Mouse (Mus musculus) olfactory bulb, adult 2 months (tissue): ENCODE results near the gene Mcam. TPM values are rescaled to one million over a fixed set of nuclear protein-coding genes. Genes with fewer than 3 reads are reported as not detected.
A peak's percentile ranks its signal among the peaks of the same experiment; 100 is the strongest.

Experiments
- H3K27ac ChIP-seq: fragments of 200-500 bp; 2 replicates; pipeline ENCODE4 v1.5.1; 2012; ENCODE audit warnings: low read depth, low read length; ENCODE audit not compliant: insufficient read depth
- H3K4me1 ChIP-seq: fragments of 200-500 bp; 2 replicates; pipeline ENCODE4 v1.6.1; 2012; ENCODE audit warnings: low read length; ENCODE audit not compliant: control insufficient read depth, insufficient read depth
- H3K4me3 ChIP-seq: fragments of 200-500 bp; 2 replicates; pipeline ENCODE4 v1.5.1; 2012; ENCODE audit warnings: mild to moderate bottlenecking, low read depth, low read length, moderate library complexity; ENCODE audit not compliant: insufficient read depth
- CTCF ChIP-seq: fragments of 200-500 bp; IDR thresholded peaks from 2 replicates; pipeline ENCODE4 v1.5.1; 2012; ENCODE audit warnings: low read depth, mild to moderate bottlenecking, low read length, moderate library complexity; ENCODE audit not compliant: insufficient read depth
- POLR2A ChIP-seq: fragments of 200-500 bp; IDR thresholded peaks from 2 replicates; pipeline ENCODE4 v1.6.1; 2012; ENCODE audit warnings: mild to moderate bottlenecking, low read depth, low read length, moderate library complexity; ENCODE audit not compliant: insufficient read depth
- WGBS: fragments of 180-500 bp; shearing (Covaris S2); methylation state at CpG from one replicate; pipeline ENCODE4 v1.1.7; 2018; 5-methylcytosine and 5-hydroxymethylcytosine counted together
- polyA plus RNA-seq: library from polyadenylated mRNA; stranded (reverse); fragments of >200 nt; gene quantifications from 2 replicates; pipeline ENCODE4 v1.2.4, GENCODE M21; 2012; ENCODE audit warnings: low replicate concordance; ENCODE audit not compliant: missing spikeins, insufficient read depth, insufficient read length

Mcam gene
- polyA plus RNA-seq, 1 experiment = not detected

- Histone ChIP-seq H3K4me3 (no peak overlapping the region), H3K27ac (no peak overlapping the region), H3K4me1 (0 out of 2 replicates have a peak, but pooled peaks cover 2% of the 10 kb centered on the region)
- 62% methylated on average over 5 of the region's 5 CpGs for WGBS
- TF ChIP-seq CTCF (no peak), POLR2A (no peak)
Observed at GRCm38 (mm10) chr9:44181537-44181936, 47.3 kb downstream of the Mcam start.

- no peak overlapping the region for H3K4me3 ChIP-seq
- H3K4me1 ChIP-seq = 0 out of 2 replicates have a peak, but pooled peaks cover 2% of the 10 kb centered on the region
- 94% methylated on average over 3 of the region's 3 CpGs for WGBS
- H3K27ac ChIP-seq = no peak overlapping the region
- TF ChIP-seq POLR2A (no peak), CTCF (no peak)
Observed at GRCm38 (mm10) chr9:44182260-44182659, 48.0 kb downstream of the Mcam start.

- Histone ChIP-seq H3K27ac (0 out of 2 replicates have a peak overlapping the region, but pooled peaks have one; percentile 0), H3K4me1 (peaks cover 5% of the 10 kb centered on the region), H3K4me3 (no peak overlapping the region)
- no peak for TF ChIP-seq CTCF
- TF ChIP-seq POLR2A = no peak
- WGBS = 15% methylated on average over 12 of the region's 12 CpGs
Observed at GRCm38 (mm10) chr9:44188223-44188622, 54.0 kb downstream of the Mcam start.

GRCm38 (mm10) chr9:44191166-44191565, 56.9 kb downstream of the Mcam start:
- TF ChIP-seq POLR2A (no peak), CTCF (no peak)
- WGBS = 54% methylated on average over 3 of the region's 3 CpGs
- no peak overlapping the region for H3K4me3 ChIP-seq
- no peak overlapping the region for H3K27ac ChIP-seq
- H3K4me1 ChIP-seq = peaks cover 3% of the 10 kb centered on the region

- Histone ChIP-seq H3K27ac (no peak overlapping the region), H3K4me1 (peaks cover 3% of the 10 kb centered on the region), H3K4me3 (no peak overlapping the region)
- 88% methylated on average over 3 of the region's 3 CpGs for WGBS
- TF ChIP-seq CTCF = no peak
- TF ChIP-seq POLR2A = no peak
Observed at GRCm38 (mm10) chr9:44192312-44192711, 58.0 kb downstream of the Mcam start.

Other genes starting within 250 kb of the Mcam start
- gene Thy1, start 91.1 kb upstream of the Mcam start, polyA plus RNA-seq = 767 and 807 TPM in 2 replicates
- gene Usp2, start 67.4 kb upstream of the Mcam start, polyA plus RNA-seq = not detected in 2 replicates
- gene Mfrp, start 32.7 kb upstream of the Mcam start, polyA plus RNA-seq = not detected in 2 replicates
- gene C1qtnf5, start 27.2 kb upstream of the Mcam start, polyA plus RNA-seq = not detected in 2 replicates
- gene Gm49380, start 21.0 kb upstream of the Mcam start, polyA plus RNA-seq = not detected in 2 replicates
- gene Rnf26, start 21.0 kb upstream of the Mcam start, polyA plus RNA-seq = 257 TPM in 1 of 2 replicates, not detected in the other
- 80.7 and 279 TPM in 2 replicates for gene Cbl, start 99.6 kb downstream of the Mcam start, polyA plus RNA-seq
- not detected in 2 replicates for gene Ccdc153, start 106.2 kb downstream of the Mcam start, polyA plus RNA-seq
- not detected in 2 replicates for gene Pdzd3, start 117.0 kb downstream of the Mcam start, polyA plus RNA-seq
- not detected in 2 replicates for gene Nlrx1, start 134.1 kb downstream of the Mcam start, polyA plus RNA-seq
- gene Abcg4, start 154.1 kb downstream of the Mcam start, polyA plus RNA-seq = not detected in 2 replicates
- not detected in 2 replicates for gene Hinfp, start 171.2 kb downstream of the Mcam start, polyA plus RNA-seq
- not detected in 2 replicates for gene C2cd2l, start 185.8 kb downstream of the Mcam start, polyA plus RNA-seq
- gene Dpagt1, start 191.6 kb downstream of the Mcam start, polyA plus RNA-seq = 150 TPM in 1 of 2 replicates, not detected in the other
- gene H2afx, start 200.2 kb downstream of the Mcam start, polyA plus RNA-seq = not detected in 2 replicates
- gene Hmbs, start 209.8 kb downstream of the Mcam start, polyA plus RNA-seq = not detected in 2 replicates
- gene Vps11, start 227.2 kb downstream of the Mcam start, polyA plus RNA-seq = not detected in 2 replicates
- gene Hyou1, start 245.0 kb downstream of the Mcam start, polyA plus RNA-seq = not detected in 2 replicates